Mouse (Mus musculus) CH12.LX (cell line): ENCODE measurements around the gene Slc9a9. TPM values are rescaled to one million over a fixed set of nuclear protein-coding genes. Genes with fewer than 3 reads are reported as not detected.

Experiments used
- DNase-seq: peaks from one replicate; pipeline ENCODE4 v3.0.0-alpha.2; 2013; ENCODE audit errors: extremely low read depth
- H3K27ac ChIP-seq: 2 replicates; pipeline ENCODE4 v1.5.1; 2012; ENCODE audit warnings: low read depth, mild to moderate bottlenecking, control low read depth, moderate library complexity; ENCODE audit not compliant: insufficient read depth
- H3K27me3 ChIP-seq: replicated peaks from 2 replicates; pipeline ENCODE3; 2012; ENCODE audit warnings: inconsistent platforms
- H3K36me3 ChIP-seq, 2 experiments: replicated peaks in 1 of 2; 2 replicates each; pipeline versions ENCODE3 to v1.6.1; 2012; ENCODE audit warnings: inconsistent platforms in 1 of 2, low read length in 1 of 2, mild to moderate bottlenecking in 1 of 2, mixed read lengths in 1 of 2, moderate library complexity in 1 of 2; ENCODE audit not compliant: control insufficient read depth in 1 of 2, insufficient read depth in 1 of 2
- H3K4me1 ChIP-seq, 2 experiments: 2 replicates each; pipeline ENCODE4 v1.6.1; 2012; ENCODE audit warnings: inconsistent platforms in 1 of 2, moderate library complexity in 1 of 2; ENCODE audit not compliant: insufficient read depth in 2 of 2, control insufficient read depth in 1 of 2
- H3K4me2 ChIP-seq: 2 replicates; pipeline ENCODE4 v1.6.1; 2012; ENCODE audit warnings: low read depth, mild to moderate bottlenecking, control low read depth; ENCODE audit not compliant: poor library complexity, insufficient read depth, severe bottlenecking
- H3K4me3 ChIP-seq, 3 experiments: fragments of 150-350 bp in 1 of 3; sonication (generic) in 1 of 3; replicated peaks in 1 of 3; 2 replicates each; pipeline versions ENCODE3 to v1.5.1; 2011 to 2012; ENCODE audit warnings: low read depth in 2 of 3, low read length in 2 of 3, mild to moderate bottlenecking in 2 of 3, moderate library complexity in 2 of 3, control low read depth in 1 of 3, improper control_type of control experiment in 1 of 3, inconsistent platforms in 1 of 3, mixed read lengths in 1 of 3; ENCODE audit not compliant: poor library complexity in 1 of 3
- H3K79me2 ChIP-seq: replicated peaks from 2 replicates; pipeline ENCODE4 v1.6.1; 2012; ENCODE audit warnings: mild to moderate bottlenecking, moderate library complexity; ENCODE audit not compliant: control insufficient read depth, poor library complexity, insufficient read depth, severe bottlenecking; ENCODE audit errors: extremely low read depth
- H3K9ac ChIP-seq: 2 replicates; pipeline ENCODE4 v1.6.1; 2012; ENCODE audit warnings: low read depth, mild to moderate bottlenecking, control low read depth, moderate library complexity; ENCODE audit not compliant: insufficient read depth
- H3K9me3 ChIP-seq: replicated peaks from 2 replicates; pipeline ENCODE3; 2012; ENCODE audit warnings: low read length, inconsistent platforms, mixed read lengths
- BHLHE40 ChIP-seq: IDR thresholded peaks from 2 replicates; pipeline ENCODE4 v1.6.1; 2011; ENCODE audit warnings: mild to moderate bottlenecking, low read depth, low read length, improper control_type of control experiment
- CHD2 ChIP-seq: IDR thresholded peaks from 2 replicates; pipeline ENCODE4 v1.6.1; 2011; ENCODE audit warnings: low read length, improper control_type of control experiment
- CTCF ChIP-seq, 2 experiments: IDR thresholded peaks in 1 of 2; conservative IDR thresholded peaks in 1 of 2; 2 replicates each; pipeline ENCODE4 v1.5.1; 2011 to 2012; ENCODE audit warnings: low read depth in 2 of 2, low read length in 2 of 2, improper control_type of control experiment in 1 of 2, inconsistent platforms in 1 of 2, mild to moderate bottlenecking in 1 of 2, moderate library complexity in 1 of 2
- E2F4 ChIP-seq: IDR thresholded peaks from 2 replicates; pipeline ENCODE4 v1.6.1; 2011; ENCODE audit warnings: low read depth, low read length, improper control_type of control experiment; ENCODE audit not compliant: insufficient replicate concordance
- GABPA ChIP-seq: IDR thresholded peaks from 2 replicates; pipeline ENCODE4 v1.6.1; 2012; ENCODE audit warnings: low read depth, low read length, improper control_type of control experiment, inconsistent platforms; ENCODE audit not compliant: insufficient replicate concordance
- HCFC1 ChIP-seq: IDR thresholded peaks from 2 replicates; pipeline ENCODE4 v1.6.1; 2012; ENCODE audit warnings: low read depth, mild to moderate bottlenecking, inconsistent platforms, low read length, improper control_type of control experiment
- IRF4 ChIP-seq: IDR thresholded peaks from 2 replicates; pipeline ENCODE4 v1.6.1; 2014; ENCODE audit warnings: low read depth, mild to moderate bottlenecking, inconsistent platforms, low read length, improper control_type of control experiment
- JUN ChIP-seq: IDR thresholded peaks from 2 replicates; pipeline ENCODE4 v1.6.1; 2011; ENCODE audit warnings: low read depth, mild to moderate bottlenecking, low read length, improper control_type of control experiment, moderate library complexity; ENCODE audit not compliant: insufficient read depth
- KAT2A ChIP-seq: IDR thresholded peaks from 2 replicates; pipeline ENCODE4 v1.6.1; 2012; ENCODE audit warnings: low read length, improper control_type of control experiment, inconsistent platforms; ENCODE audit not compliant: insufficient replicate concordance
- MAFK ChIP-seq: IDR thresholded peaks from 2 replicates; pipeline ENCODE4 v1.6.1; 2011; ENCODE audit warnings: low read length, improper control_type of control experiment; ENCODE audit not compliant: insufficient replicate concordance
- MAX ChIP-seq: IDR thresholded peaks from 2 replicates; pipeline ENCODE4 v1.6.1; 2011; ENCODE audit warnings: low read length, improper control_type of control experiment
- MYC ChIP-seq: IDR thresholded peaks from 2 replicates; pipeline ENCODE4 v1.6.1; 2011; ENCODE audit warnings: low read depth, mild to moderate bottlenecking, improper control_type of control experiment, low read length
- NELFE ChIP-seq: IDR thresholded peaks from 2 replicates; pipeline ENCODE4 v1.6.1; 2011; ENCODE audit warnings: low read depth, low read length, improper control_type of control experiment
- RCOR1 ChIP-seq: conservative IDR thresholded peaks from 2 replicates; pipeline ENCODE4 v1.6.1; 2012; ENCODE audit warnings: low read depth, mild to moderate bottlenecking, inconsistent platforms, low read length, improper control_type of control experiment
- SIN3A ChIP-seq: IDR thresholded peaks from 2 replicates; pipeline ENCODE4 v1.6.1; 2012; ENCODE audit warnings: low read length, improper control_type of control experiment, inconsistent platforms
- SMC3 ChIP-seq: IDR thresholded peaks from 2 replicates; pipeline ENCODE4 v1.6.1; 2011; ENCODE audit warnings: low read depth, low read length, improper control_type of control experiment
- TBP ChIP-seq: conservative IDR thresholded peaks from 2 replicates; pipeline ENCODE4 v1.6.1; 2011; ENCODE audit warnings: low read depth, low read length, improper control_type of control experiment
- TCF12 ChIP-seq: IDR thresholded peaks from 2 replicates; pipeline ENCODE4 v1.6.1; 2014; ENCODE audit warnings: low read depth, mild to moderate bottlenecking, inconsistent platforms, low read length, improper control_type of control experiment
- UBTF ChIP-seq: IDR thresholded peaks from 2 replicates; pipeline ENCODE4 v1.6.1; 2012; ENCODE audit warnings: low read depth, mild to moderate bottlenecking, inconsistent platforms, low read length, improper control_type of control experiment, moderate library complexity
- USF1 ChIP-seq: IDR thresholded peaks from 2 replicates; pipeline ENCODE4 v1.6.1; 2014; ENCODE audit warnings: low read depth, mild to moderate bottlenecking, inconsistent platforms, low read length, improper control_type of control experiment
- USF2 ChIP-seq: conservative IDR thresholded peaks from 2 replicates; pipeline ENCODE4 v1.6.1; 2011; ENCODE audit warnings: low read depth, low read length, improper control_type of control experiment
- ZC3H11A ChIP-seq: IDR thresholded peaks from 2 replicates; pipeline ENCODE4 v1.6.1; 2012; ENCODE audit warnings: low read depth, mild to moderate bottlenecking, inconsistent platforms, low read length, improper control_type of control experiment
- ZMIZ1 ChIP-seq: IDR thresholded peaks from 2 replicates; pipeline ENCODE4 v1.6.1; 2012; ENCODE audit warnings: low read depth, mild to moderate bottlenecking, inconsistent platforms, low read length, improper control_type of control experiment
- ZNF384 ChIP-seq: IDR thresholded peaks from 2 replicates; pipeline ENCODE4 v1.6.1; 2012; ENCODE audit warnings: low read depth, low read length, improper control_type of control experiment, inconsistent platforms
- dilution Hi-C: fragments of 300-500 bp; cut with MboI; formaldehyde crosslinking; loops from 2 replicates; pipeline ENCODE4 v1.14.3; 2020; ENCODE audit warnings: low sequenced_read_pairs; ENCODE audit not compliant: extremely low pct_unique_long_range_greater_than_20kb, extremely low pct_ligation_motif_present
- in situ Hi-C: fragments of 300-500 bp; cut with MboI; formaldehyde crosslinking; loops from 3 replicates; pipeline ENCODE4 v1.14.3; 2019; ENCODE audit warnings: low sequenced_read_pairs, low pct_ligation_motif_present, low pct_unique_long_range_greater_than_20kb, mixed read lengths
- polyA plus RNA-seq: library from polyadenylated mRNA; unstranded; fragments of >175 nt; gene quantifications from 2 replicates; pipeline ENCODE4 v1.2.1, GENCODE M21; 2012; ENCODE audit warnings: low read depth; ENCODE audit not compliant: insufficient read length
- total RNA-seq, 2 experiments: library from RNA; depleted of rRNA; stranded (reverse); fragments of 300-350 nt in 1 of 2; fragments of >200 nt in 1 of 2; gene quantifications; 2 replicates each; pipeline ENCODE4 v1.2.3; 2012 to 2014

Slc9a9 gene
- total and polyA plus RNA-seq, 3 experiments: not detected

DNA sequence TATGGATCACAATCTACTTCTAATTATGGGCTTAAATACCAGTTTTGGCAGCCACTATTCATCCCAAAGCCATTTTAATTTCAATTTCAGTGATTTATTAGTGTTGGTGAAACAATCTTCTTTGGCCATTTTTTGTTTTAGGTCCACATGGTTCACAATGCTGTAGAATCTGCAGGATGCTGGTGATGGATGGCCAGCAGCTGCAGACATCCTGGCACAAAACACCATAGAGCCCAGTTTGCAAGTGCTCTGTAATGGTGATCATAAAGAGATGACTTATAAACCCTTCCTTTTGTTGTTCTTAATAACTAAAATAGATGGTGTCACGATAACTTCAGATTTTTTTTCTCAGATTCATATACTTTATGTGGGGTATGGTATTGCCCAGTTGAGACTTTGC is 442.0 kb downstream of the Slc9a9 start:
- Histone ChIP-seq H3K9me3 (peaks cover 25% of the 10 kb centered on the region), H3K4me3 (no peak overlapping the region), H3K27me3 (no peaks in the 10 kb centered on the region), H3K4me2 (no peak overlapping the region), H3K79me2 (no peaks in the 10 kb centered on the region), H3K9ac (no peak overlapping the region), H3K36me3 (no peaks in the 10 kb centered on the region), H3K4me1 (no peaks in the 10 kb centered on the region), H3K27ac (no peak overlapping the region)
- TF ChIP-seq ZC3H11A (no peak), E2F4 (no peak), RCOR1 (no peak), MAFK (no peak), KAT2A (no peak), USF1 (no peak), IRF4 (no peak), HCFC1 (no peak)
- dilution Hi-C loops (no loop called here), in situ Hi-C loops (no loop called here)
- DNase-seq: no peak

DNA sequence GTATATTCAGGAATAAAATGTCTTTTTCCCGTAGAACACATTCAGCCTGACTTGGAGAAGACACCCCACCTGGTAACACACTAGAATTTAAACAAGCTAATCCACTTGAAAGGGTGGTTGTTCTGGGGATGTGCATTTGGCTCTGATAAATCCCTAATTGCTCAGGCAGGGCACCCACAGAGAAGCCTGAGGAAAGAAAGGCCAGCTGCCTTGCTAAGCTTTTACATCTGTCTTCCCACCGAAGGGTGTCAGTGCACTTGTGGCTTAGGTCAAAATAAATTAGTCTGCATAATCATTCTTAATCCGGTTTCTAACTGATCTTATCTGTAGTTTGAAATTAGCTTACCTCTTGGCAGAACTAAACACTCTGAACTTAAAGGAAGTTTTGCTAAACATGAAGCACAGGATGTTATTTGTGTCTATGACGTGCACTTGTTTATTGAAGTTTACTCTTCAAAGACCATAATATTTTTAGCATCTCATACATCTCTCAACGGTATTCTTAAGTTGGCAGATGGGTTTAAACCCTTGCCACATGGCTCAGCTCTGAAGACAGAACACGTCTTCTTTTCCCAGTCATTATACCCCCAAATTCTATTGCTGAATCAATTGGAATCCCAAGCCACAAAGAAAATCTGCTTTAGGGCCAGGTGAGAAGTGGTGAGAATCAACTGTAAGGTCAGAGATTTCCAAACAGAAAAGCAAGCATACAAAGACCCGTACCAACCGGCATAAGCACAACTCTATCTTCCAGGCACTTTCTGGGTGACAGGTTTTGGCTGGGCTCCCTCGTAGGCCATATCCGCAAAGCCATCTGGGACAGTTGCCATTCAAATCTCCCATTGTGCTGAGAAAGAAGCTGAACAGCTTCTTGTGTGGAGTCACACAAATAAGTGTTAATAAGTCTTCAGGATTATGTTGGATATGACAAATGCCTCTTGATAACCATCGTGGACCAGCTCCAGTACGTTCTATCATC is 443.7 kb downstream of the Slc9a9 start:
- H3K79me2 ChIP-seq: no peaks in the 10 kb centered on the region
- H3K9ac ChIP-seq: no peak overlapping the region
- peaks cover 25% of the 10 kb centered on the region for H3K9me3 ChIP-seq
- no peak overlapping the region for H3K27ac ChIP-seq
- dilution Hi-C loops: no loop called here
- no peak for DNase-seq
- H3K4me2 ChIP-seq: no peak overlapping the region
- no peak for TF ChIP-seq TBP
- TF ChIP-seq CHD2: no peak
- TF ChIP-seq MAFK: no peak
- no peak for TF ChIP-seq KAT2A
- no peak for TF ChIP-seq MAX
- TF ChIP-seq, all 38 proteins: peak for 0
- no peaks in the 10 kb centered on the region for H3K27me3 ChIP-seq
- H3K36me3 ChIP-seq: no peaks in the 10 kb centered on the region
- H3K4me3 ChIP-seq: no peak overlapping the region
- no peaks in the 10 kb centered on the region for H3K4me1 ChIP-seq
- in situ Hi-C loops: no loop called here

DNA sequence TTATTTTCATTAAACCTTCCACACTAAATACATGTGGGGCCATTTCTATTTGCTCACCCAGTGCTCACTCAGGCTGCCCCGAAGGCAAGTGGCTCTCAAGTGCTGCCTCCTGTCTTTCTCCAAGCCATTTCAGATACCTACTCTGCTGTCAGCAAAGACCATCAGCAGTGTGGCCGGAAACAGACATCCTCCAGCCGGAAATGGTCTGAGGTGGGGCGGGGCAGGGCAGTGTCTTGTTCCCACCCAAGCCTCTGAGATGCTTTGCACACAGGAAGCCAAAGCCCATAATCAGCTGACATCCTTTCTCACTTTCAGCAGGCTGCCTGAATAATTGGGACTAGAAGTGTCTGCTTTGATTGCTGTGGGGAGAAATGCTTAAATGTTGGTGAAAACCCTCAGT is 450.4 kb downstream of the Slc9a9 start:
- DNase-seq: no peak
- Histone ChIP-seq H3K9ac (no peak overlapping the region), H3K9me3 (peaks cover 39% of the 10 kb centered on the region), H3K4me1 (no peaks in the 10 kb centered on the region), H3K36me3 (no peaks in the 10 kb centered on the region), H3K27ac (no peak overlapping the region), H3K27me3 (no peaks in the 10 kb centered on the region), H3K4me2 (no peak overlapping the region), H3K79me2 (no peaks in the 10 kb centered on the region), H3K4me3 (no peak overlapping the region)
- dilution Hi-C loops (no loop called here), in situ Hi-C loops (no loop called here)
- TF ChIP-seq IRF4 (no peak), ZMIZ1 (no peak), SIN3A (no peak), ZNF384 (no peak), NELFE (no peak), KAT2A (no peak), SMC3 (no peak), USF2 (no peak), ZC3H11A (no peak), UBTF (no peak), BHLHE40 (no peak), MYC (no peak), GABPA (no peak), JUN (no peak), CTCF (conservative IDR thresholded peaks at IDR 0.05 in 1 of 2, IDR thresholded peaks at IDR 0.05 in 1 of 2; ENCODE audit: low read depth in 2 of 2, low read length in 2 of 2) (no peak), TCF12 (no peak), CHD2 (no peak), MAX (no peak)
